Mouse (Mus musculus): ENCODE results near the gene Zhx3. TPM values are rescaled to one million over a fixed set of nuclear protein-coding genes. Genes with fewer than 3 reads are reported as not detected.

Zhx3 gene
- total RNA-seq, 1 experiment from 2014 or later, result 1.6 TPM

DNA sequence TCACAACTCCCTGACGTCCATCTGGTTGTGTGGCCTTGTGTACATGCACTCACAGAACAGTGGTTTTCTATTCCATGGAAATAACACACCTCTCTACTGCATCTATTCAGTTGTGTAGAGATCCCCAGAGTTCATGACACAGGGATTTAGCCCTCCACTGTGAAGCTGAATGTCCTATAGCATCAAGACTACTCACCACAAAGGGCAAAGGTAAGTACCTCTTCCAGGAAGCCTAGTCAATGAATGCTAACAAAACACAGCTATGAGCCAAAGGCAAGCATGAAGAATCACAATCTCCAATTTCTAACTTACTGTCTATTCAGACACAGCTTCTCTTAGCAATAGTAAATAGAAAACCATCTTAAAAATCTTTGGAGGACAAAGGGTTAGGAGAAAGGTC lies 25.1 kb downstream of the Zhx3 start:
- ATAC-seq (replicated peaks; ENCODE audit: insufficient number of reproducible peaks, low FRiP score, low TSS enrichment, poor library complexity, severe bottlenecking), result no peak

- no peak for ATAC-seq (replicated peaks; ENCODE audit: insufficient number of reproducible peaks, low FRiP score, low TSS enrichment, poor library complexity, severe bottlenecking)
These were observed 32.0 kb downstream of the Zhx3 start for GRCm38 (mm10) chr2:160840838-160841237.

GRCm38 (mm10) chr2:160810802-160811201 lies 62.0 kb downstream of the Zhx3 start:
- no peak for ATAC-seq (replicated peaks; ENCODE audit: insufficient number of reproducible peaks, low FRiP score, low TSS enrichment, poor library complexity, severe bottlenecking)

GRCm38 (mm10) chr2:160810376-160810775 lies 62.4 kb downstream of the Zhx3 start:
- ATAC-seq (replicated peaks; ENCODE audit: insufficient number of reproducible peaks, low FRiP score, low TSS enrichment, poor library complexity, severe bottlenecking), result no peak

- no peak for ATAC-seq (replicated peaks; ENCODE audit: insufficient number of reproducible peaks, low FRiP score, low TSS enrichment, poor library complexity, severe bottlenecking)
These were observed 66.7 kb downstream of the Zhx3 start for GRCm38 (mm10) chr2:160806091-160806521.

DNA sequence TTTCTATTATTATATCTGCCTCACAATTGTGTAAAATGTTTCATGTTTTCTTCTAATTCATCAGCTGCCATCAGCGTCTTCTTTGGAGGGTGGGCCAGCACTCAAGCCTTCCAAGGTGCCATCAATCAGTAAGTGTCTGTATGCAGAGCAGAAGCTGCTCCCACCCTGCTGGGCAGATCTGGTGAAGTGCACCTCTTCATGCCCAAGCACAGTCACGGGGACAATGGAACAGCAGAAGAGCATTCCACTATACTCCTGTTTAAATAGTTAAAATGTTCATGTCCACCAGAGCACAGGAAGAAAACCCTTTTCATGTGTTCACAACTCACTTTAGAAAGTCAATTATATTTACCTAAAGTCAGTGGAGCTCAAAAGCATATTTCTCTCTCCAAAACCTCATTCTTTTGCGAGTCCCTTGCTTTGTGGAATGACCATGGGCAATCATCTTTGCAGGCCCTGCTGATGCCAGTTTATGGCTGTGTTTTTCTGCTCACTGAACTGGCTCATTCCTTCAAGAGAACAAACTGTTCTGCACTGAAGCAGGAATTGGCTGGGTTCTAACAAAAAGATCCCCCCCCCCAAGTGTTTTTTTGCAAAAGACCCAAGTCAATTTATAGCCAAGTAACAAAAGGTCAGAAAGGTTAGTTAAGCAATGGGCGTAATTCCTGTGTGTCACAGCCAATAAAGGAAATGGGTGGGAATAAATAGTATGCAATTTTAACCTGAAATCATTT lies 67.8 kb downstream of the Zhx3 start:
- ATAC-seq (replicated peaks; ENCODE audit: insufficient number of reproducible peaks, low FRiP score, low TSS enrichment, poor library complexity, severe bottlenecking), result no peak

DNA sequence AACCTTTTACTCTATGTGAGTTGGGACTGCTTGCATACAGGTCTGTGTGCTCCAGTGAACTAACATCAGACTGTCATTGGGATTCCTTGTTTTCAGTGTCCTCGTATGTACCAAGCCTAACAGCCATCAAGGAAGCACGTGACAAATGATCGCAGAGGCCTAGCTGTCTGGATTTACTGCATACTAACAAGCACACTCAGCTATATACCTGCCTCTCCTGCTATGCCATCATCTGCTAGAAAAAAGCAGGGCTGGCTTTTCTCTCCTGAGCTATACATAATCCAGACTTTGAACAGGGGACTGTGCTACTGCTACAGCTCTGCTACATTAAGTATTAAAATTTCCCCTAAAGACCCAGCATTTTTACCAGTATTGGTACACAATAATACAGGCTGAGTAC lies 70.5 kb downstream of the Zhx3 start:
- ATAC-seq (replicated peaks; ENCODE audit: insufficient number of reproducible peaks, low FRiP score, low TSS enrichment, poor library complexity, severe bottlenecking), result no peak

GRCm38 (mm10) chr2:160800967-160801366 lies 71.8 kb downstream of the Zhx3 start:
- no peak for ATAC-seq (replicated peaks; ENCODE audit: insufficient number of reproducible peaks, low FRiP score, low TSS enrichment, poor library complexity, severe bottlenecking)

DNA sequence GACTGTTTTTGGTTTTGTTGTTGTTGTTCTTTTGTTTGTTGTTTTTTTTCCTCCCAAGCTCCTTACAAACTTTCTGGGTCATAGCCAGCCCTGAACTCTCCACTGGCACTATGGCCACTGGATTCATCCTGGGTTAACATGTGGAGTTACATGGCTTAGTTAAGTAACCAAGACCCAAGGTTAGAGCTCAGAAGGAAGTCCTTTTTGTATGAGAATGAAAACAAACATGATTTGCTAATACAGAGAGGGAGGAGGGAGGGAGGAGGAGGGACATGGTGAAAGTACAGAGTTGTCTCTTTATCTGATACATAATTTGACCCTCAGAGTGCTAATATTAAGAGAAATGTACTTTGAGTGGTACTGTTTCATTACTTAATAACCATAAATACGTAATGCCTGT lies 74.6 kb downstream of the Zhx3 start:
- no peak for ATAC-seq (replicated peaks; ENCODE audit: insufficient number of reproducible peaks, low FRiP score, low TSS enrichment, poor library complexity, severe bottlenecking)

- ATAC-seq (replicated peaks; ENCODE audit: insufficient number of reproducible peaks, low FRiP score, low TSS enrichment, poor library complexity, severe bottlenecking), result no peak
These were observed 75.8 kb downstream of the Zhx3 start for GRCm38 (mm10) chr2:160796973-160797372.

GRCm38 (mm10) chr2:160793117-160793516 lies 79.7 kb downstream of the Zhx3 start:
- ATAC-seq (replicated peaks; ENCODE audit: insufficient number of reproducible peaks, low FRiP score, low TSS enrichment, poor library complexity, severe bottlenecking), result no peak

DNA sequence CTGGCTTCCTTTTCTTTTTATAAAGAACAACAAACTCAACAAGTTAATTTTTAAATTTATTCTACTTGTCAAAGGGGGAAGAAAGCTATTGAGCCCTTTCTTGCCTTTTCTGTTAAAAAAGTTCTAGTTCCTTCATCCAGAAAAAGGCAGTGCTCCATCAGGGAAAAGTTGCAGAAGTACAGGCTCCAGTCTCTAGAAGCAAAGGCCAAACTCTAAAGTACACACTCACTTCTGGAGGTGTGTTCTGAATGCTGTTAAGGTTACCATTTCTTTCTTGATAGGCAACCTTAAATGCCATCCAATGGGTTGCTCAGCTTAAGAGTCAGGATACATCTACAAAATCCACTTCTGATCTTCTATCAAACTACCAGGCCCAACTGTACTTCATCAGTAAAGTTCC lies 83.1 kb downstream of the Zhx3 start:
- ATAC-seq (replicated peaks; ENCODE audit: insufficient number of reproducible peaks, low FRiP score, low TSS enrichment, poor library complexity, severe bottlenecking), result no peak

- ATAC-seq (replicated peaks; ENCODE audit: insufficient number of reproducible peaks, low FRiP score, low TSS enrichment, poor library complexity, severe bottlenecking), result no peak
These were observed 83.8 kb downstream of the Zhx3 start for GRCm38 (mm10) chr2:160789046-160789445.

GRCm38 (mm10) chr2:160786333-160786732 lies 86.5 kb downstream of the Zhx3 start:
- no peak for ATAC-seq (replicated peaks; ENCODE audit: insufficient number of reproducible peaks, low FRiP score, low TSS enrichment, poor library complexity, severe bottlenecking)

- no peak for ATAC-seq (replicated peaks; ENCODE audit: insufficient number of reproducible peaks, low FRiP score, low TSS enrichment, poor library complexity, severe bottlenecking)
These were observed 92.0 kb downstream of the Zhx3 start for GRCm38 (mm10) chr2:160780834-160781219.

- no peak for ATAC-seq (replicated peaks; ENCODE audit: insufficient number of reproducible peaks, low FRiP score, low TSS enrichment, poor library complexity, severe bottlenecking)
These were observed 92.5 kb downstream of the Zhx3 start for GRCm38 (mm10) chr2:160780154-160780833.

- no peak for ATAC-seq (replicated peaks; ENCODE audit: insufficient number of reproducible peaks, low FRiP score, low TSS enrichment, poor library complexity, severe bottlenecking)
These were observed 94.8 kb downstream of the Zhx3 start for GRCm38 (mm10) chr2:160778034-160778433.

DNA sequence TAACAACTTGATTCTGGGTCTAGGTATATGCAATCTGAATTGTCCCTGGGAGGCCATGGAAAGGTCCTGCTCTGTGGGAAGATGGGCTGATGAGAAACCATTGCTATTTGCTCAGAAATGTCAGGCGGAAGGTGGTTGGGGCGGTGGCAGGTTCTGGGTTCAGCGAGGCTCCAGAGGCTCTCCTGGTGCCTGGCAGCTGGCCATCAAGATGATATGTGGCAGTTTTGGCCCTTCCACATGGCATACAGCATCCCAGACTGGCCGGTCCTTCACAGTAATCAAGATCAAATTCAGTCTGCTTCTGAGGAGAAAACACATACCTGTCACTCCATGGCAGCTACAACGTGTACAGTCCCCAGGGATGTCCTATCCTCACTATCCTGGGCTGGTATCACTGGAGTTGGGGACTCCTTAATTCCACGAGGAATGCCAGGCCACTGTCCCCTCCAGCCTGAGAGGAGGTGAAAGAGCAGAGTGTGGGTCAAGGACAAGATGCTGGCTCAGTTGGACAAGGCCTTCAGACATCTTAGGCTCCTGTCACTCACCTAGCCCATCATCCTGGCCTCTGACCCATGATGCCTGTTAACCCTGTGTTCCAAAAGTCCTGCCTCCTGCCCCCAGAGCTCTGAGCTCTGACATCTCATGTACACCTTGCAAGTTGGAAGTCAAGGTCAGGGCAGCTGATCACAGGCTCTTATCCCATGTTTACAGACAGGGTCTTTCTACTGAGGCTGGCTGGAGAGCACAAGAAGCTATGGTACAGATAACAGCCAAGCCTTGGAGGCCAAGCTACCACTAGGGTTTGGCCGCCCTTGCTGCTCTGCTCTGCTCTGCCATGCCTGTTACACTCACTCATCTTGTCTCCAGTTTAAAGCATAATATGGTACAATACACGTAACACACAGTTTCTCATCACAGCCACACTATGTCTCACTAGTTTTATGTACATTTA lies 101.2 kb downstream of the Zhx3 start:
- no peak for ATAC-seq (replicated peaks; ENCODE audit: insufficient number of reproducible peaks, low FRiP score, low TSS enrichment, poor library complexity, severe bottlenecking)

DNA sequence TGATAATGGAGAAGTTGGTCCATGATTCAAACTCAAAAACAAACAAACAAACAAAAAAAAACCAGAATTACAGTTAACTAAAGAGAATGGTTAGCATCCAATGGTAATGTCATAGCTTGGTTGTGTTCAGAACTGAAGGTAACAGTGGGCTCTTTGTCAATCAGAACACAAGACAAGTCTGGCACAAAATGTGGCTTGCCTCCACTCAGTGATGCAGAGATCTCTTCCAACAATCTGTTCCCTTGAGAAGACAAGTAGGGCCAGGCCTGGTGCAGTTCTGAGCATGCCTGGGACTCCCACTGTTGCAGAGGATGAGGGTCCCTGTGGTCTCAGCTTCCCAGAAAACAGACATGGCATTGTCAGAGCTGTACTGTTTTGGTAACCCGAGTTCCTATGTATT lies 101.9 kb downstream of the Zhx3 start:
- no peak for ATAC-seq (replicated peaks; ENCODE audit: insufficient number of reproducible peaks, low FRiP score, low TSS enrichment, poor library complexity, severe bottlenecking)

Measured in monocyte, adult 5-6 weeks (primary cell).